In the genomic region with DNA sequence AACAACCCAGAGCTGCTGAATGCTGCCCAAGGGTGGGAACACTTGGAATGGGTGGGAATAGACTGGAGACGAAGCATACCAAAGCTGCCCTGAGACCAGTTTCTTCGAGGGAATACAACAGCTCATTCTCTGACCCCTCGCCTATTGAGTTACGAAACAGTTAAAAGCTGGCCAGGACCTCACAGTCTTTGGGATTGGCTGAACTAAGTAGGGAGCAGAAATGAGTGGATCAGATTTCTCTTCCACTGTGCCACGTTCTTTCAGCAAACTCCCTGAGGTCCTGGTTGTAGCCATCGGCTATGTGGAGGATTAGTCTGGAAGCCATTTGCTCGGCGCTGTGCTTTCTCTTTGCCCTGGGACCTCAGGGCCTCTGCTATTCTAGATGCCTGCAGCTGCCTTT, we compare ENCODE assay signal across 9 mouse cellular contexts. TPM values are rescaled to one million over a fixed set of nuclear protein-coding genes. Genes with fewer than 3 reads are reported as not detected.
DNase-seq lines count a peak whose midpoint lies in the region; ATAC-seq and TF ChIP-seq lines count a peak whose summit lies in the region.
"Had no signal": no experiment of that assay in that cellular context is flagged by ENCODE, and none has a peak within 500 bp of the region (broad histone marks: within the 10 kb centered on the region; RNA-seq: fewer than 3 reads in every experiment).

No protein-coding gene starts in this region.

- no peak overlapping the region for H3K9ac ChIP-seq in kidney, postnatal 0 days (ENCODE audit: low read depth, low read length)
- H3K9ac ChIP-seq: hindbrain, embryonic 15.5 days had no signal

- H3K4me2 ChIP-seq in kidney, postnatal 0 days (ENCODE audit: low read length): peak overlapping the region; percentile 37; the same call in 1 of the 2 replicates
- H3K4me2 ChIP-seq: hindbrain, embryonic 15.5 days had no signal

- intact Hi-C loops in heart, postnatal 14 days (cut with DNase I): no loop called here

- H3K9me3 ChIP-seq in kidney, postnatal 0 days (replicated peaks; ENCODE audit: low read length): no peaks in the 10 kb centered on the region
- H3K9me3 ChIP-seq in forebrain, embryonic 10.5 days: no peaks in the 10 kb centered on the region
- H3K9me3 ChIP-seq: hindbrain, embryonic 15.5 days had no signal

- no peak overlapping the region for H3K4me3 ChIP-seq in kidney, postnatal 0 days (replicated peaks; ENCODE audit: low read depth, low read length)
- 0 out of 2 replicates have a peak overlapping the region, but pooled peaks have one; percentile 10 for H3K4me3 ChIP-seq in forebrain, embryonic 10.5 days
- H3K4me3 ChIP-seq: hindbrain, embryonic 15.5 days had no signal

- peak; percentile 96 for DNase-seq in kidney, postnatal 0 days (ENCODE audit: low spot score)
- no peak for DNase-seq in kidney, adult 11 months
- no peak for DNase-seq in forebrain, embryonic 10.5 days (ENCODE audit: extremely low spot score, low spot score)
- peak; percentile 35 to 56 for DNase-seq in heart, postnatal 14 days
- DNase-seq in lung, postnatal 36 days: peak; percentile 40
- no peak for DNase-seq in layer of hippocampus, adult 9-11 months
- no peak for DNase-seq in cerebellum, postnatal 4 days (ENCODE audit: low spot score in 2 of 2)
- DNase-seq in layer of hippocampus, postnatal 25 days (ENCODE audit: extremely low spot score in 1 of 2, low spot score in 1 of 2): no peak

- no peaks in the 10 kb centered on the region for H3K27me3 ChIP-seq in kidney, postnatal 0 days (ENCODE audit: insufficient read depth, low read length)
- no peaks in the 10 kb centered on the region for H3K27me3 ChIP-seq in forebrain, embryonic 10.5 days (ENCODE audit: poor library complexity, severe bottlenecking)
- H3K27me3 ChIP-seq: hindbrain, embryonic 15.5 days had no signal

- H3K36me3 ChIP-seq in kidney, postnatal 0 days (ENCODE audit: insufficient read depth, low read length): no peaks in the 10 kb centered on the region
- H3K36me3 ChIP-seq in forebrain, embryonic 10.5 days (replicated peaks): no peaks in the 10 kb centered on the region
- H3K36me3 ChIP-seq: hindbrain, embryonic 15.5 days had no signal

- peak overlapping the region; percentile 74 for H3K27ac ChIP-seq in kidney, postnatal 0 days
- H3K27ac ChIP-seq in forebrain, embryonic 10.5 days: peak overlapping the region; percentile 85
- H3K27ac ChIP-seq: hindbrain, embryonic 15.5 days had no signal

- ATAC-seq in kidney, postnatal 0 days (replicated peaks; ENCODE audit: low FRiP score, low read depth): peak; percentile 84

- 0 out of 2 replicates have a peak, but pooled peaks cover 7% of the 10 kb centered on the region for H3K4me1 ChIP-seq in kidney, postnatal 0 days (replicated peaks; ENCODE audit: insufficient read depth, low read length)
- peaks cover 51% of the 10 kb centered on the region for H3K4me1 ChIP-seq in forebrain, embryonic 10.5 days
- H3K4me1 ChIP-seq: hindbrain, embryonic 15.5 days had no signal

- no peak for TF ChIP-seq CTCF in kidney, postnatal 0 days (IDR thresholded peaks at IDR 0.05; ENCODE audit: low read depth)

- 7% methylated on average over 8 of the region's 8 CpGs for WGBS in kidney, postnatal 0 days
- WGBS in forebrain, embryonic 10.5 days: 12% methylated on average over 8 of the region's 8 CpGs

RNA-seq across cellular contexts. Expression of gene Nedd4, which starts 9.2 kb away (rescaled TPM):
- polyA plus RNA-seq in kidney, postnatal 0 days (2015; fragmentation: Nextera tagmentation; extraction: Ambion mirVana): 377 and 437 TPM in 2 replicates
- polyA plus RNA-seq in forebrain, embryonic 10.5 days (2016; fragmentation: Nextera tagmentation; extraction: Ambion mirVana): 634 and 643 TPM in 2 replicates
- 100 to 1,000 TPM; 405 to 416 TPM for total RNA-seq in heart, postnatal 14 days (2021)
- 100 to 1,000 TPM; 297 to 304 TPM for total RNA-seq in layer of hippocampus, postnatal 25 days (2021)

Comparison
In these comparisons a context has a peak if more than half of its experiments do, and no peak if none do; other contexts are left out.
1. DNase-seq: peak in kidney, postnatal 0 days (single experiment), heart, postnatal 14 days (2 of 2) and lung, postnatal 36 days (single experiment); none in kidney, adult 11 months (single experiment), forebrain, embryonic 10.5 days (single experiment), layer of hippocampus, adult 9-11 months (single experiment), cerebellum, postnatal 4 days (0 of 2) and layer of hippocampus, postnatal 25 days (0 of 2).